Mouse (Mus musculus) ES-E14 (cell line): Measurements from ENCODE around the gene Ndufs8. TPM values are rescaled to one million over a fixed set of nuclear protein-coding genes. Genes with fewer than 3 reads are reported as not detected.

Source experiments
- DNase-seq: peaks from one replicate; pipeline ENCODE4 v3.0.0-alpha.2; 2013; ENCODE audit warnings: low read depth, low spot score
- H3K27ac ChIP-seq: 2 replicates; pipeline ENCODE4 v1.5.1; 2012; ENCODE audit warnings: low read depth, mild to moderate bottlenecking, low read length, moderate library complexity, mixed read lengths; ENCODE audit not compliant: poor library complexity, insufficient read depth, severe bottlenecking
- H3K36me3 ChIP-seq: 2 replicates; pipeline ENCODE4 v1.6.1; 2012; ENCODE audit warnings: mild to moderate bottlenecking, low read length, moderate library complexity, mixed read lengths; ENCODE audit not compliant: control insufficient read depth, poor library complexity, insufficient read depth, severe bottlenecking
- H3K4me1 ChIP-seq, 2 experiments: fragments of 150-350 bp in 1 of 2; sonication (generic) in 1 of 2; 2 replicates each; pipeline ENCODE4 v1.6.1; 2012; ENCODE audit warnings: low read length in 2 of 2, mild to moderate bottlenecking in 1 of 2, mixed read lengths in 1 of 2; ENCODE audit not compliant: control insufficient read depth in 2 of 2, insufficient read depth in 2 of 2, poor library complexity in 1 of 2
- H3K4me3 ChIP-seq, 2 experiments: fragments of 150-350 bp in 1 of 2; sonication (generic) in 1 of 2; 2 replicates each; pipeline ENCODE4 v1.5.1; 2012; ENCODE audit warnings: low read length in 2 of 2, low read depth in 1 of 2, mild to moderate bottlenecking in 1 of 2, mixed read lengths in 1 of 2; ENCODE audit not compliant: insufficient read depth in 1 of 2, poor library complexity in 1 of 2, severe bottlenecking in 1 of 2
- H3K9ac ChIP-seq: 2 replicates; pipeline ENCODE4 v1.6.1; 2012; ENCODE audit warnings: low read depth, mild to moderate bottlenecking, low read length, mixed read lengths; ENCODE audit not compliant: poor library complexity, insufficient read depth, severe bottlenecking
- H3K9me3 ChIP-seq: fragments of 150-350 bp; sonication (generic); 2 replicates; pipeline ENCODE4 v1.6.1; 2012; ENCODE audit warnings: low read depth, mild to moderate bottlenecking, low read length; ENCODE audit not compliant: control insufficient read depth, insufficient read depth
- CHD2 ChIP-seq: IDR thresholded peaks from 2 replicates; pipeline ENCODE4 v1.6.1; 2014; ENCODE audit warnings: mild to moderate bottlenecking, low read depth, low read length, inconsistent platforms
- HCFC1 ChIP-seq: IDR thresholded peaks from 2 replicates; pipeline ENCODE4 v1.6.1; 2012; ENCODE audit warnings: low read length, inconsistent platforms, borderline replicate concordance; ENCODE audit not compliant: insufficient read depth
- MAFK ChIP-seq: IDR thresholded peaks from 2 replicates; pipeline ENCODE4 v1.6.1; 2014; ENCODE audit warnings: mild to moderate bottlenecking, low read depth, low read length, inconsistent platforms; ENCODE audit not compliant: insufficient read depth
- ZC3H11A ChIP-seq: IDR thresholded peaks from 2 replicates; pipeline ENCODE4 v1.6.1; 2012; ENCODE audit warnings: low read depth, mild to moderate bottlenecking, inconsistent platforms, low read length, borderline replicate concordance
- ZNF384 ChIP-seq: IDR thresholded peaks from 2 replicates; pipeline ENCODE4 v1.6.1; 2012; ENCODE audit warnings: low read depth, low read length, inconsistent platforms
- in situ Hi-C, 2 experiments: fragments of 600-800 bp; cut with MboI; formaldehyde crosslinking; loops; one replicate each; pipeline ENCODE4 v1.15.1; 2025; ENCODE audit warnings: low sequenced_read_pairs in 2 of 2, inconsistent platforms in 1 of 2; ENCODE audit not compliant: unreplicated experiment in 2 of 2
- total RNA-seq: library from RNA; depleted of rRNA; stranded (reverse); fragments of 300-350 nt; gene quantifications from 2 replicates; pipeline ENCODE4 v1.2.3, GENCODE M21; 2012

Gene Ndufs8
- total RNA-seq, 1 experiment, result 134 TPM

- H3K4me3 ChIP-seq, result peak overlapping the region; percentile 31 to 66
- H3K4me1 ChIP-seq, result peaks cover 0 to 12% of the 10 kb centered on the region in 2 experiments; a peak in 1 of 4 replicates
- H3K9me3 ChIP-seq, result no peaks in the 10 kb centered on the region
- in situ Hi-C loops, result no loop called here
- no peak overlapping the region for H3K9ac ChIP-seq
- no peaks in the 10 kb centered on the region for H3K36me3 ChIP-seq
- no peak overlapping the region for H3K27ac ChIP-seq
- peak; percentile 88 for DNase-seq
- TF ChIP-seq HCFC1 (no peak), ZC3H11A (no peak), MAFK (no peak), CHD2 (no peak), ZNF384 (no peak)
Measured at GRCm38 (mm10) chr19:3942986-3943735, 30.6 kb upstream of the Ndufs8 start.

GRCm38 (mm10) chr19:3942315-3942714 lies 29.7 kb upstream of the Ndufs8 start:
- no peak overlapping the region for H3K27ac ChIP-seq
- H3K36me3 ChIP-seq, result no peaks in the 10 kb centered on the region
- H3K9ac ChIP-seq, result no peak overlapping the region
- no peak for DNase-seq
- peaks cover 0 to 12% of the 10 kb centered on the region in 2 experiments; a peak in 1 of 4 replicates for H3K4me1 ChIP-seq
- H3K9me3 ChIP-seq, result no peaks in the 10 kb centered on the region
- in situ Hi-C loops, result no loop called here
- H3K4me3 ChIP-seq, result peak overlapping the region in 1 of 2 experiments; percentile 66; a peak in 1 of 4 replicates
- no peak for TF ChIP-seq HCFC1
- no peak for TF ChIP-seq ZC3H11A
- no peak for TF ChIP-seq ZNF384

DNA sequence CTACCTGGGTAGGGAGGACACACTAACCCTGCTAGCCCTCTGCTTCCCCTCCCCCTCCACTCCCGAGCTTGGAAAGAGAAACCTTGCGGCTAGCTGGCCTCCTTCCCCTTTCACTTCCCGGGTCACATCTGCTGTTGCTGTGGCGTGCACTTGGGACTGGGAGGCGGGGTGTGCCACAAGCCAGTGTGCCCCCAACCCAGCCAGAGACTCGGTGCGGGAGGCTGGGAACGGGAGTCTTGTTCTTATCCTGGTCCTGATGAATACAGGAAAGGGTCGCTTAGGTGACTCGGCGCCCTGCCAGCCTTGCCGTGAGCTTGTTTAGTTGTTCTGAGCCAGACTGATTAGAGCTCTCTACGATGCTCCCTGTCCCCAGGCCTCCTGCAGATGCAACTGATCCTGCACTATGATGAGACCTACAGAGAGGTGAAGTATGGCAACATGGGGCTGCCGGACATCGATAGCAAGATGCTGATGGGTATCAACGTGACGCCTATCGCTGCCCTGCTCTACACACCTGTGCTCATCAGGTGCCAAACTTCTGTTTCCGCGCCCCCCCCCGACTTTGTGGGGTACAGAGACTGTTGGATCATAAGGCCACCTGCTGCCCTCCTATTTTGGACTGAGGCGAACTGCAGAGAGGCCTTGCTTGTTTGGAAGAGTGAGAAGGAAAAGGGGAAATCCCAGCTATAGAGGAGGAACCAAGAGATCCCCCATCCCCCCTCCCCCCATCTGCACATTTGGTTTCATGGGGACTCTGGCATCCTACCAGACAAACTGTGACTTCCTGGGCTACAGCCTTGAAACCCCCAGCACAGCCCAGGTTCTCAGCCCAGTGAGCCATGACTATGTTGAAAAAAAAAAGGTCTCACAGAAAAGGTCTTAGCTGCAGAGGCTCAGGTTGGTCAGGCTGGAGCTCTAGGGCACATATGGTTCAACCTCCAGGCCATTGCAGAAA lies 23.6 kb upstream of the Ndufs8 start:
- Histone ChIP-seq H3K9ac (peak overlapping the region; percentile 24), H3K4me3 (peak overlapping the region; percentile 61 to 78), H3K27ac (no peak overlapping the region), H3K9me3 (no peaks in the 10 kb centered on the region), H3K4me1 (peaks cover 0 to 5% of the 10 kb centered on the region in 2 experiments; a peak in 1 of 4 replicates), H3K36me3 (no peaks in the 10 kb centered on the region)
- in situ Hi-C loops, result no loop called here
- DNase-seq, result no peak
- TF ChIP-seq CHD2 (no peak), HCFC1 (no peak), MAFK (no peak), ZNF384 (no peak)

DNA sequence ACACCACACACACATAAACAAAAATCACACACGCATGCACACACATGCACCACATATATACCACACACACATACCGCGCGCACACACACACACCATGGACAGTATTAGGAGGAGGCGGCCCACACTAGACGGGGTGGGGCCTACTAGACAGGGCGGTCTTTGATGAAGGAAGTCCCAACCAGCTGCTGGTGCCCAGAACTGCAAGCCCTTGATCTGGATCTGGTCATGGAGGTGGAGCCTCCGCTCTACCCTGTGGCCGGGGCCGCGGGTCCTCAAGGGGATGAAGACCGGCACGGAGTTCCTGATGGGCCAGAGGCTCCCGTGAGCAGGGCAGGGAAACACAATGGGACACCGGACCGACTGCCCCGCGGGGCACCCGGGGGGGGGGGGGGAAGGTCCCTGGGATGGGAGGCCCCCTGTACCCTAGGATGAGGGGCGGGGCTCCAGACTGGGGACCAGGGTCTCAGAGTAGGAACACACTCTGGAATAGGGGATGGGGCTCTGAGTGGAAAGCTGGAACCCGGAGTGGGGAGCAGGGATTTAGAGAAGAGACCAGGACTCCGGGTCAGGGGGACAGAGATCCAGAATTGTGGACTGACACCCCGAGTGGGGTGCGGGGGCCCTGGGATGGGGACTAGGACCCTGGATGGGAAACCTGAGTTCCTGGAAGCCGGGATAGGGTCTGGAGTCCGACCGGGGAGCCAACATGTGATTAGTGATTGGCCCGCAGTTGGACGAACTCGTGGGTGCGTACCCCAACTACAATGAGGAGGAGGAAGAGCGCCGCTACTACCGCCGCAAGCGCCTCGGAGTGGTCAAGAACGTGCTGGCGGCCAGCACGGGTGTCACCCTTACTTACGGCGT lies 22.7 kb upstream of the Ndufs8 start, which contains the start of gene Unc93b1:
Unc93b1 (plus strand) TSS at position 155 of the 864 bp plus-strand sequence.
- peaks cover 2 to 11% of the 10 kb centered on the region in 2 experiments; a peak in 2 of 4 replicates for H3K4me1 ChIP-seq
- H3K36me3 ChIP-seq, result no peaks in the 10 kb centered on the region
- no peak within 1 kb of the TSS for H3K27ac ChIP-seq
- H3K9me3 ChIP-seq, result no peaks in the 10 kb centered on the region
- H3K9ac ChIP-seq, result peak within 1 kb of the TSS; percentile 24
- in situ Hi-C loops, result no loop called here
- H3K4me3 ChIP-seq, result peak within 1 kb of the TSS; percentile 61 to 78
- DNase-seq, result no peak
- TF ChIP-seq ZC3H11A (no peak), HCFC1 (no peak), MAFK (no peak), ZNF384 (no peak), CHD2 (no peak)
